Mouse (Mus musculus) liver, adult 2 months (tissue): ENCODE results near the gene Olfr553. TPM values are rescaled to one million over a fixed set of nuclear protein-coding genes. Genes with fewer than 3 reads are reported as not detected.
"Not testable (repeated sequence)": the region's sequence is repeated elsewhere in the genome, so short reads cannot be mapped to it uniquely, and the experiment has no call there.

Experiments
- DNase-seq: peaks from one replicate; pipeline ENCODE4 v3.0.0-alpha.2; 2011; ENCODE audit warnings: low read depth, low spot score; ENCODE audit errors: extremely low read depth
- H3K27ac ChIP-seq: fragments of 200-500 bp; replicated peaks from 2 replicates; pipeline ENCODE4 v1.5.1; 2012; ENCODE audit warnings: low read depth, mild to moderate bottlenecking, control low read depth, inconsistent platforms, low read length; ENCODE audit not compliant: insufficient read depth
- H3K27me3 ChIP-seq: fragments of 200-500 bp; 2 replicates; pipeline ENCODE4 v1.6.1; 2012; ENCODE audit warnings: mild to moderate bottlenecking, moderate library complexity, low read length, inconsistent platforms; ENCODE audit not compliant: control insufficient read depth, insufficient read depth
- H3K36me3 ChIP-seq: fragments of 200-500 bp; 2 replicates; pipeline ENCODE4 v1.6.1; 2012; ENCODE audit warnings: low read length, inconsistent platforms; ENCODE audit not compliant: control insufficient read depth, insufficient read depth
- H3K4me1 ChIP-seq: fragments of 200-500 bp; 2 replicates; pipeline ENCODE4 v1.6.1; 2011; ENCODE audit warnings: low read length; ENCODE audit not compliant: control insufficient read depth, insufficient read depth
- H3K4me3 ChIP-seq: fragments of 200-500 bp; 2 replicates; pipeline ENCODE4 v1.5.1; 2011; ENCODE audit warnings: low read depth, mild to moderate bottlenecking, control low read depth, low read length, moderate library complexity; ENCODE audit not compliant: insufficient read depth
- H3K79me2 ChIP-seq: fragments of 200-500 bp; 2 replicates; pipeline ENCODE4 v1.6.1; 2012; ENCODE audit warnings: inconsistent platforms, mild to moderate bottlenecking, low read length, moderate library complexity; ENCODE audit not compliant: control insufficient read depth, insufficient read depth
- H3K9ac ChIP-seq: fragments of 200-500 bp; 2 replicates; pipeline ENCODE4 v1.6.1; 2012; ENCODE audit warnings: low read depth, mild to moderate bottlenecking, control low read depth, inconsistent platforms, low read length
- CTCF ChIP-seq: fragments of 200-500 bp; IDR thresholded peaks from 2 replicates; pipeline ENCODE4 v1.5.1; 2011; ENCODE audit warnings: low read depth, low read length, control low read depth
- POLR2A ChIP-seq: fragments of 200-500 bp; IDR thresholded peaks from 2 replicates; pipeline ENCODE4 v1.6.1; 2011; ENCODE audit warnings: low read length, control low read depth; ENCODE audit not compliant: insufficient read depth; ENCODE audit errors: extremely low read depth
- WGBS: fragments of 180-500 bp; shearing (Covaris S2); methylation state at CpG from one replicate; pipeline ENCODE4 v1.1.7; 2018; 5-methylcytosine and 5-hydroxymethylcytosine counted together
- polyA plus RNA-seq: library from polyadenylated mRNA; depleted of rRNA; stranded (reverse); fragments of >200 nt; gene quantifications from 2 replicates; pipeline ENCODE4 v1.2.3, GENCODE M21; 2012; rRNA removed
- total RNA-seq: library from RNA; depleted of rRNA; stranded (reverse); fragments of >200 nt; gene quantifications from 2 replicates; pipeline ENCODE4 v1.2.3, GENCODE M21; 2014; rRNA removed

Gene Olfr553
- total RNA-seq (not detected in 2 replicates), polyA plus RNA-seq (not detected in 2 replicates)

DNA sequence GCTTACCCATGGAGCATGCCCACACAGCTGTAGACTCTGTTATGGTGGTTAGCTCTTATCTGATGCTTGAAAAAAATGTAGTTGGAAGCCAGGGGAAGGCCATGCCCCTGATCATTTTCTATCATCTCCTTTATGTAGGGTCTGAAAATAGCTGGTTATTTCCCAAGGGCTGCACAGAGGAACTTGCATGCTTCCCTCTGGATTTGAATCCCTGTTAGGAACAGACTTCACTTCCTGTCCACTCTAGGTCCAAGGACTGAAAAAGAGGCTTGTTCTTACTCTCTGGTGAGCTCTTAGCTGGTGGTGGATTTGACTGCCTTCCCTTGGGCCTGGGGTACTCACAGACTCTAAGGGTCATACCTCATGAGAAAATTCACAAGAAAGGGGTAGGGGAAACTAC, at the start of gene Olfr553:
Gene Olfr553 (minus strand): TSS at position 101 of the 400 bp plus-strand sequence.
- Histone ChIP-seq H3K79me2 (no peaks in the 10 kb centered on the region), H3K4me3 (no peak within 1 kb of the TSS), H3K9ac (no peak within 1 kb of the TSS), H3K36me3 (no peaks in the 10 kb centered on the region), H3K27me3 (no peaks in the 10 kb centered on the region), H3K27ac (no peak within 1 kb of the TSS), H3K4me1 (no peaks in the 10 kb centered on the region)
- DNase-seq = no peak
- TF ChIP-seq POLR2A (no peak), CTCF (no peak)

- no peaks in the 10 kb centered on the region for H3K27me3 ChIP-seq
Observed at GRCm38 (mm10) chr7:102665378-102665777, 47.4 kb upstream of the Olfr553 start.

DNA sequence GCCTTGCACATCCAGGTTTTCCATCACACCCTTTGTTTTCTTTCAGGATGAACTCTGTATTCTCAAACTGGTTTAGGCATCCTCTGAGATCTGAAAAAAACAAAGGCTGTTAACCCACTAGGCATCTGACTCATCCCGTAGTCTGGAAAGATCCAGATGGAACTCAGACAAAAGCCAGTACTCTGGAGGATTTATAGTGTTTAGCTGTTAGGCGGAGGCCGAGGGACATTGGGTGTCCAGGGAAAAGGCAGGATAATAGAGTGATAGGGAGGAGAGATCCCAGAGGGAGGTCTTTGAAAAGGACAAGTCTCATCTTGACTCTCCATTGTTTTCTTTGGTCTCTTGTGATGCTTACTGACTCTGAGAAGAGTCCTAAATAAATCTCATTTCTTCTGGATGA, 46.6 kb upstream of the Olfr553 start, which contains the start of gene Olfr556:
Gene Olfr556 (plus strand): TSS at position 301 of the 400 bp plus-strand sequence.
- Histone ChIP-seq H3K27me3 (no peaks in the 10 kb centered on the region), H3K4me3 (no peak within 1 kb of the TSS), H3K4me1 (no peaks in the 10 kb centered on the region), H3K36me3 (no peaks in the 10 kb centered on the region), H3K79me2 (no peaks in the 10 kb centered on the region), H3K27ac (no peak within 1 kb of the TSS), H3K9ac (no peak within 1 kb of the TSS)
- TF ChIP-seq POLR2A = no peak
- no peak for TF ChIP-seq CTCF
- no peak for DNase-seq
- 65% methylated on average over 3 of the region's 3 CpGs for WGBS

More at GRCm38 (mm10) chr7:102665378-102665777, 47.4 kb upstream of the Olfr553 start:
- 39% methylated on average over 2 of the region's 2 CpGs for WGBS
- Histone ChIP-seq H3K9ac (no peak overlapping the region), H3K4me3 (no peak overlapping the region), H3K36me3 (no peaks in the 10 kb centered on the region), H3K27ac (no peak overlapping the region), H3K79me2 (no peaks in the 10 kb centered on the region), H3K4me1 (no peaks in the 10 kb centered on the region)
- DNase-seq = no peak
- no peak for TF ChIP-seq CTCF
- TF ChIP-seq POLR2A = no peak

DNA sequence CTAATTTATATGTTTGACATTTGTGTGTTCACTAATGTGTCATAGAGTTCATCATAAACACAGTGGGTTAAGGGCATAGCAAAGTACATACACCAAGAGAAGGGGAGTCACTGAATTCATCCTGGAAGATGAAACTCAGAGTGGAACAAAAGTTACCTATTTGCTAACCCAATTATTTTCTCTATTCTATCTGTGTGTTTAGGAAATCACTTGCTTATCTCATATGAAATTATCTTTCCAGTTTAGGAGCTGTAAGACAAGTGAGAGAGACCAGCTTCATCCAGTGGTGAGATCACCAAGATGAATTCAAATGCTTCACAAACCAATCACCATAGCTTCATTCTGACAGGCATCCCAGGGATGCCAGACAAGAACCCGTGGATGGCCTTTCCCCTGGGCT, 40.5 kb upstream of the Olfr553 start, which contains the start of gene Olfr555:
Gene Olfr555 (plus strand): TSS at position 301 of the 400 bp plus-strand sequence.
- Histone ChIP-seq H3K9ac (no peak within 1 kb of the TSS), H3K4me3 (no peak within 1 kb of the TSS), H3K4me1 (no peaks in the 10 kb centered on the region), H3K27ac (no peak within 1 kb of the TSS), H3K27me3 (no peaks in the 10 kb centered on the region), H3K79me2 (no peaks in the 10 kb centered on the region), H3K36me3 (no peaks in the 10 kb centered on the region)
- DNase-seq = no peak
- TF ChIP-seq POLR2A (no peak), CTCF (no peak)
- 74% methylated on average over 1 of the region's 1 CpGs for WGBS

GRCm38 (mm10) chr7:102644945-102645344, 26.9 kb upstream of the Olfr553 start:
- not testable (repeated sequence) for H3K79me2 ChIP-seq, DNase-seq, H3K27ac ChIP-seq, H3K27me3 ChIP-seq, H3K36me3 ChIP-seq, H3K4me3 ChIP-seq, H3K4me1 ChIP-seq, H3K9ac ChIP-seq
- WGBS = 82% methylated on average over 4 of the region's 4 CpGs

- H3K27ac ChIP-seq = no peak within 1 kb of the TSS
- no peaks in the 10 kb centered on the region for H3K4me1 ChIP-seq
- H3K4me3 ChIP-seq = no peak within 1 kb of the TSS
- H3K9ac ChIP-seq = no peak within 1 kb of the TSS
- no peak for DNase-seq
- no peaks in the 10 kb centered on the region for H3K36me3 ChIP-seq
- no peaks in the 10 kb centered on the region for H3K27me3 ChIP-seq
- TF ChIP-seq CTCF (no peak), POLR2A (no peak)
- no peaks in the 10 kb centered on the region for H3K79me2 ChIP-seq
- 66% methylated on average over 1 of the region's 1 CpGs for WGBS
Observed at GRCm38 (mm10) chr7:102638132-102638531, 20.1 kb upstream of the Olfr553 start, which contains the start of gene Olfr554. TSS of gene Olfr554 (plus strand) at chr7:102638432.
